Mouse (Mus musculus) brain, embryonic 18.5 days (tissue): Measurements from ENCODE around the gene Klhdc10.
A peak's percentile ranks its signal among the peaks of the same experiment; 100 is the strongest.

Experiments used
- DNase-seq: peaks from one replicate; pipeline ENCODE4 v3.0.0-alpha.2; 2012; ENCODE audit warnings: low read depth, low spot score

Klhdc10 gene

GRCm38 (mm10) chr6:30402091-30402491, 423 bp downstream of the Klhdc10 start:
- DNase-seq = no peak

DNA sequence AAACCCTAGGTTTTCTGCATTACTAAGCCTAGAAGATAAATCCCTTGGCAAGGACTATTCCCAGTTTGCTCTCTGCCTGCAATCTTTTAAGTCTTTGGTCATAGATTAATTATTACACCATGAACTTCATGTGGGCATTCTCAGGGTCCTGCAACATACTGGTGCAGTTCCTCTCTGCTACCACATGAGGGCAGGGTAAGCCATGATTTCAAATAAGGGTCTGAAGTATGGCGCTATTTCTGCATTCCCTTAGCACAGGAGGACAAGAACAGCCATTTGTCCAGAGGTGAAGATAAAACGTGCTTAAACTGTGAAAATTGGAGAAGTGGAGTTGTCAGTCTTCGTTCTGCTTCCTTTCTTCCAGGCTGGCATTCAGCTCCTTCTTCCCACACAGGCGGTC, 1.8 kb downstream of the Klhdc10 start:
- DNase-seq = peak; percentile 76

- DNase-seq = no peak
Measured at GRCm38 (mm10) chr6:30404671-30405070, 3.0 kb downstream of the Klhdc10 start.

- no peak for DNase-seq
Measured at GRCm38 (mm10) chr6:30408276-30408675, 6.6 kb downstream of the Klhdc10 start.

- no peak for DNase-seq
Measured at GRCm38 (mm10) chr6:30409399-30410093, 7.9 kb downstream of the Klhdc10 start.

GRCm38 (mm10) chr6:30411311-30411710, 9.6 kb downstream of the Klhdc10 start:
- DNase-seq = no peak

DNA sequence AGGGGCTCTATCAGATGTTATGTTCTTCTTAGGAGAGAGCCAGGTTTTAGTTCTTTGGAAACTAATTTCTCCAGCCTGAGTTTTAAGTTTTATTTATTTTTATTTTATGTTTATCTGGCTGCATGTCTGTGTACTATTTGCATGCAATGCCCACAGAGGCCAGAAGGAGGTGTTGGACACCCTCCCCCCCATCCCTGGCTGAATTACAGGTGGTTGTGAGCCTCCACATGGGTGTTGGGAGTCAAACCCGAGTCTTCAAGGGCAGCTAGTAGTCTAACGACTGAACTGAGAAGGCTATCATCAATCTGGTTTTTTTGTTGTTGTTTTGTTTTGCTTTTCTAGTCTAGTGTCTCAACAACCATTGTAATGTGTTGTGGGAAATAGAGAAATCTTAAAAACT, 14.5 kb downstream of the Klhdc10 start:
- DNase-seq = no peak

GRCm38 (mm10) chr6:30416801-30417200, 15.1 kb downstream of the Klhdc10 start:
- DNase-seq = no peak

DNA sequence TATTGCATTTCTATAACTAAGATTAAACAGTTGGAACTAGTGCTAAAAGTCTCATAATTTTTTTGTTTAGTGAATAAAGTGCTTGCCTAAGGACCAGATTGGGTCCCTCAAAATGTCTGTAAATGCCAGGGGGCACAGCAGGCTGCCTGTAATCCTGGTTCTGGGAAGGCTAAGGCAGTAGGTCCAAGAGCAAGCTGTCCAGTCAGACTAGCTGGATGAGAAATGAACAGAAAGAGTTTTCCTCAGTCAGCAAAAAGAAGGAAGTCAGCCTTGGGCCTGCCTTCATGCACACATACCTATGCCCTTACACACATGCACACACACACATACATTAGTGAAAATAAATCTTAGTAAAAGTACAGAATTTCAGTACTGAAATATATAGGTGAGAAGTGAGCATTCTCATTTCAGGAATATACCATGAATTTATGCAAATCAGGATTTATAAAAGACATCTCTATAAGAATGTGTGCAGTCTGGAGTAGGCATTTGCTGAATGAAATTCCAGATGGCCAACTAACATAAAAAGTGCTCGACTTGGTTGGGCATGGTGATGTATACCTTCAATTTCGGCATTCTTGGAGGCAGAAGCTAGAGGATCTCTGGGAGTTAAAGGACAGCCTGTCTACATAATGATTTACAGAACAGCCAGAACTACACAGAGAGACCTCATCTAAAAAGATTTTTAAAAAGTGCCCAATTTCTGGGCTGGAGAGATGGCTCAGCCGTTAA, 31.0 kb downstream of the Klhdc10 start:
- no peak for DNase-seq

DNA sequence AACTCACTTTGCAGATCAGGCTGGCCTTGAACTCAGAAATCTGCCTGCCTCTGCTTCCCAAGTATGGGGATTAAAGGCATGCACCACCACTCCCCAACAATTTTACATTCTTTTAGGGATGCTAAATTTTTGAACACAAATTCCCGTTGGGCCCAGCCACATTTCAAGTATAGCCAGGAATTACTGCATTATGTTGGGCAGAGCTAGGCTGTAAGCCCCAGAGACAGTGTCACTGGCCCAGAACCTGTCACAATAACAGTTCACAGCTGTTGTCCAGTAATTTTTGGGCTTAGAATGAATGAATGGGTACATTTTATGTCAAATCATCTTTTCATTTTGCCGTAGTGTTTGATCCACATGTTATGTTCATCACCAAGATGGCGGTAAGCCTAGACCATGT, 34.8 kb downstream of the Klhdc10 start:
- DNase-seq = no peak

- DNase-seq = no peak
Measured at GRCm38 (mm10) chr6:30437054-30437453, 35.4 kb downstream of the Klhdc10 start.

DNA sequence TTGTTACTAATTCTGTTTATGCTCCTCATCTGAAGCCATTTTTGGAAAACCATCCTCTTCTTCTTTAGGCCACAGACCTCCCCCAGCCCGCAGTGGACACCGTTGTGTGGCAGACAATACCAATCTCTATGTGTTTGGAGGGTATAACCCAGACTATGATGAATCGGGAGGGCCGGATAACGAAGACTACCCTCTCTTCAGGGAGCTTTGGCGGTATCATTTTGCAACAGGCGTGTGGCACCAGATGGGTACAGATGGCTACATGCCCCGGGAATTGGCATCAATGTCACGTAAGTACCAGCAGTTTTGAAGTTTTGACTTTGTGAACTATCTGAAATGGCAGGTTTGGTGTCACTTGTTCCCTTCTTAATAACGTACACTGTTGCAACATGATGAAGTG, 37.9 kb downstream of the Klhdc10 start:
- DNase-seq = no peak

GRCm38 (mm10) chr6:30456991-30457390, 55.3 kb downstream of the Klhdc10 start:
- DNase-seq = no peak

DNA sequence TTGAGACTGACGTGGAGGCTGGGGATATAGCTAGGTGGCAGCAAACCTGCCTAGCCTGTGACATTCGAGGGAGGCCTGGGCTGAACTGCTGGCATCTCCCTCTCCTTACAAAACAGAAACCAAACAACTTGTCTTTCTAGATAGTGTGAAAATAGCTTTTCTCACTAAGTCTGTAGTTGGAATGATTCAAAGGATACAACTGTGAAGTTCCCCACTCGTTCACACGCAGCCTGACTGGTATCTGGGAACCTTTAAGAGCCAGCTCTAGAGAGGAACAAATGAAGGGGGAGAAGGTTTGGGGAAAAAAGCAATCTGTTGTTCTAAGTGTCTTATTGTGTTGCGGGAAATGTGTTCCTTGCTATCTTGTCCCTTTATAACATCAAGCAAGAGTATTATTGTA, 57.0 kb downstream of the Klhdc10 start:
- DNase-seq = no peak

DNA sequence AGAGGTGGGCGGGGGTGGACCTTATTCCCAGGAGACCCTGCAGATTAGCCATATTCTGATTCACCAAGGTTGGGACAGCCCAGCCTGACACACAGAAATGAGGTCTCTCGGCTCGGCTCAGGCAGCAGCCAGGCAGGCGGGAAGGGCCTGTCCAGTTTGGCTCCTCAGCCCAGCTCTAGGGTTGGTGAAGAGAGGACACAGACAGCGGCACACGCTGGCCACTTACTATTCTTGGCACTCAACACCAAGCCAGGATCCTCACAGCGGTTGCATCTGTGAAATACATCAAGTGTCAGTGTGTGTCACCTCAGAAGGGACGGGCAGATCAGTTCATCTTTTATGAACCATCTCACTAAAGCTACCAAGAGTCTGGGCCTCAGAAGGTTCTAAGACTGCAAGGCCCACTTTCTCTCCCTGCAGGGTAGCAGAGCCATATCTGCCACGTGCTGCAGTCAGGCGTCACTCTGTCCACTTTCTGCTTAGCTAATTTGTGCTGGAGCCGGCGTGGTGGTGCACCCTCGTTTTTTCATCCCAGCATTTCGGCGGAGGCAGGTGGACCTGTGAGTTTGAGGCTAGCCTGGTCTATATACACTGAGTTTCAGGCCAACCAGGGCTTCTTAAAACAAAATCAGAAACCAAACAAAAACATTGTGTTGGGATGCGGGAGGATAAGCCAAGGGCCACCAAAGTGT, 57.5 kb downstream of the Klhdc10 start:
- DNase-seq = no peak

GRCm38 (mm10) chr6:30459811-30460749, 58.4 kb downstream of the Klhdc10 start:
- DNase-seq = peak; percentile 51

DNA sequence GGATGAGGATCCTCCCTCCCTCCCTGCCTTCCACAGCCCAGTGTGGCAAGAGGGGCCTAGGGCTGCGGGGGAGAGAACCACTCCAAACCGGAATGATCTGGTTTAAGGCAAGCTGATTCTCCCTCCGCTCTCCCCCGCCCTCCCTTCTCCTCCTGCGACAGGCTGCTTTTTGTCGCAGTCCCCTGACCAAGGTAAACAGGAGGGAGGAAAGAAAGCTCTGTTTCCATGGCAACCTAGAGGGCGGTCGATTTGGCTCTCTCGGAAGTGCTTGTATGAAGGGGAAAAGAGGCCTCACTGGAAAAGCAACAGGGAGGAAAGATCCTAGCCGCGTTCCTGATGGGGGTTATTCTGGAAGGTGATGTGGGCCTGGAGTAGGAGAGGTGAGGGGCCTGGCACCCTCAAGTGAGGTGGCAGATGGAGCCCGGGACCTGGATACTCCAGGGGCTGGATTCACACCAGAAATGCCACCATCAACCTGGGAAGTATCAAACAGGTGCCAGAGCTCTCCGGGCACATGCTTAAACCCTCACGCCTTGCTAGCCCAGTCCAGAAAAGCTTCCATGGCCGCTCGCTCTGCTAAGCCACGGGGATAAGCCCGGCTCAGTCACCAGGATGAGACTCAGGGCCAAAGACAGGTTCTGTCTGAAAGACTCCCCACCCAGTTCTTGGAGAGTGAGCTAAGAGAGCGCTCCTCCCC, 59.2 kb downstream of the Klhdc10 start:
- DNase-seq = peak; percentile 94

- DNase-seq = no peak
Measured at GRCm38 (mm10) chr6:30461755-30462344, 60.2 kb downstream of the Klhdc10 start.

DNA sequence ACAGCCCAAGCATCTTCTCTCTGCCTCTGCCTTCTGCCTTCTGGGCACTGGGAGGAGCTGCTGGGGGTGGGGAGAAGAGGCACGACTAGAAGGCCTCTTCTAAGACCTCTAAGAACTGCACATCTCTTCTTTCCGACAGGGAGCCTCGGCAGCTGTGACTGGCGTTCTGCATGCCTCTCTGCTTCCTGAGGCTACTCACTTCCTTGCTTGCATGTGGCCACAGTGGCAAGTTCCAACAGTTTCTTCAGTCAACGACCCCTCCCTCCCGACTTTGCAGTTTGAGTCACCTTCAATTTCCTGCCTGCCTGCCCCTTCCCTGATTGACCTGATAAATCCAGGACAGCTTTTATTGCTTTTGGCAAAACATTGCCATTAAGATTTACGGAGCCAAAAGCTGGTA, 61.2 kb downstream of the Klhdc10 start:
- DNase-seq = no peak

- DNase-seq = no peak
Measured at GRCm38 (mm10) chr6:30465586-30465985, 63.9 kb downstream of the Klhdc10 start.

DNA sequence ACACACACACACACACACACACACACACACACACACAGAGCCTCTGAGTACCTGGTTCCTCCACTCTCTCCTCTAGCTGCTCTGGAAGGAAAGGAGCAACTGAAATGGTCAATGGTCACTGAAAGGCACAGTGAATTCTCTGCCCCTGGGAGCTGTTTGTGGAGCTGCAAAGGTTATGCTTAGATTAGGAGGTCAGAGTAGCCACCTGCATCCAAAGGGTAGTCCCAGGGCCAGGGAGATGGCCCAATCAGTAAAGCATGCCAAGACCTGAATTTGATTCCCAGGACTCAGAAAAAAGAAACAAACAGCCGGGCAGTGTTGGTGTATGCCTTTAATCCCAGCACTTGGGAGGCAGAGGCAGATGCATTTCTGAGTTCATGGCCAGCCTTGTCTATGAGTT, 66.4 kb downstream of the Klhdc10 start:
- DNase-seq = no peak
